Comparison of ENCODE assay signal across 3 mouse cellular contexts in the genomic region with DNA sequence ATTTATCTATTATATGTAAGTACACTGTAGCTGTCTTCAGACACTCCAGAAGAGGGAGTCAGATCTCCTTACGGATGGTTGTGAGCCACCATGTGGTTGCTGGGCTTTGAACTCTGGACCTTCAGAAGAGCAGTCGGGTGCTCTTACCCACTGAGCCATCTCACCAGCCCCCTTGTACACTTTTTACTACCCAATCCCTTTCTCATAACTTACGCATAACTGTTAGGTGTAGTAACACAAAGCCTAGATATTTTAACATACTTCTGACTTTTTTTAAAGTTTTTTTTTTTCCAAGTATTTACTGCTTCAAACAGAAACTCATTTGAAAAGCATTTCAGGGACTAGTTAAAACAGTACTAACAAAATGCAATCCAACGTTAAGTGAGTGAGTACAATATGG. TPM values are rescaled to one million over a fixed set of nuclear protein-coding genes. Genes with fewer than 3 reads are reported as not detected.
DNase-seq lines count a peak whose midpoint lies in the region; ATAC-seq and TF ChIP-seq lines count a peak whose summit lies in the region.
"Not testable (repeated sequence)": the region's sequence is repeated elsewhere in the genome, so short reads cannot be mapped to it uniquely, and the experiment has no call there.

No protein-coding gene starts in this region.

- TF ChIP-seq CTCF in CH12.LX (conservative IDR thresholded peaks at IDR 0.05 in 1 of 2, IDR thresholded peaks at IDR 0.05 in 1 of 2; ENCODE audit: low read depth in 2 of 2, low read length in 2 of 2) (peak in 1 of 2 experiments; percentile 38; a peak in 1 of 4 replicates), Patski (IDR thresholded peaks at IDR 0.05) (peak; percentile 9)
- peak; percentile 16; the same call in 1 of the 2 replicates for TF ChIP-seq CTCF in intestine, postnatal 0 days (IDR thresholded peaks at IDR 0.05; ENCODE audit: low read depth)

- TF ChIP-seq EP300 in CH12.LX (IDR thresholded peaks at IDR 0.05; ENCODE audit: low read length), result not testable (repeated sequence)

- H3K9ac ChIP-seq in CH12.LX (ENCODE audit: insufficient read depth, low read depth); intestine, postnatal 0 days (ENCODE audit: low read depth, low read length): not testable (repeated sequence)

- POLR2A ChIA-PET in Patski (lab: Charles Lee), result not testable (repeated sequence)

- WGBS in intestine, postnatal 0 days, result 73% methylated on average over 4 of the region's 4 CpGs

- H3K27ac ChIP-seq in CH12.LX (ENCODE audit: insufficient read depth, low read depth); intestine, postnatal 0 days (ENCODE audit: low read depth, low read length): not testable (repeated sequence)

- H3K4me1 ChIP-seq in CH12.LX (ENCODE audit: control insufficient read depth in 1 of 2, insufficient read depth in 2 of 2), result peaks cover 7 to 58% of the 10 kb centered on the region in 2 experiments; a peak in 3 of 4 replicates
- not testable (repeated sequence) for H3K4me1 ChIP-seq in intestine, postnatal 0 days (replicated peaks; ENCODE audit: control insufficient read depth, insufficient read depth, low read length)

- H3K9me3 ChIP-seq in CH12.LX (replicated peaks; ENCODE audit: low read length); intestine, postnatal 0 days (ENCODE audit: control insufficient read depth): not testable (repeated sequence)

- H3K4me3 ChIP-seq in CH12.LX (replicated peaks in 1 of 3; ENCODE audit: low read depth in 2 of 3, low read length in 2 of 3, poor library complexity in 1 of 3), result peak overlapping the region in 1 of 3 experiments; percentile 8
- not testable (repeated sequence) for H3K4me3 ChIP-seq in intestine, postnatal 0 days (ENCODE audit: low read depth, low read length)

- CTCF ChIA-PET in Patski (lab: Charles Lee), result interaction anchor here (1.0 kb wide), 1 partner anchor 10 kb away, joined by 3 read pairs; no protein-coding TSS in a partner anchor

- H3K79me2 ChIP-seq in CH12.LX (replicated peaks; ENCODE audit: control insufficient read depth, extremely low read depth, insufficient read depth, poor library complexity, severe bottlenecking), result peaks cover 72% of the 10 kb centered on the region

- not testable (repeated sequence) for H3K27me3 ChIP-seq in CH12.LX (replicated peaks); Patski; intestine, postnatal 0 days (replicated peaks; ENCODE audit: control insufficient read depth, insufficient read depth, low read length)

- ATAC-seq in Patski; intestine, postnatal 0 days: not testable (repeated sequence)

- in situ Hi-C loops in CH12.LX (cut with MboI; ENCODE audit: low pct_ligation_motif_present, low pct_unique_long_range_greater_than_20kb, low sequenced_read_pairs); Patski (cut with MboI; ENCODE audit: low pct_unique_long_range_greater_than_20kb): not testable (repeated sequence)

- not testable (repeated sequence) for TF ChIP-seq POLR2A in CH12.LX (IDR thresholded peaks at IDR 0.05; ENCODE audit: low read depth, low read length)

- dilution Hi-C loops in CH12.LX (cut with MboI; ENCODE audit: extremely low pct_ligation_motif_present, extremely low pct_unique_long_range_greater_than_20kb, low sequenced_read_pairs), result not testable (repeated sequence)

- TF ChIP-seq RAD21 in CH12.LX (IDR thresholded peaks at IDR 0.05; ENCODE audit: low read depth, low read length), result not testable (repeated sequence)

- H3K4me2 ChIP-seq in CH12.LX (ENCODE audit: insufficient read depth, low read depth, poor library complexity, severe bottlenecking); intestine, postnatal 0 days (replicated peaks; ENCODE audit: low read depth): not testable (repeated sequence)

- not testable (repeated sequence) for H3K36me3 ChIP-seq in CH12.LX (replicated peaks in 1 of 2; ENCODE audit: control insufficient read depth in 1 of 2, insufficient read depth in 1 of 2, low read length in 1 of 2); intestine, postnatal 0 days (ENCODE audit: control insufficient read depth, insufficient read depth)

- not testable (repeated sequence) for DNase-seq in CH12.LX (ENCODE audit: extremely low read depth); Patski (ENCODE audit: low read depth, low spot score)

TF ChIP-seq in CH12.LX, 34 proteins besides CTCF, POLR2A, EP300 and RAD21:
- TF ChIP-seq TBP (conservative IDR thresholded peaks at IDR 0.05; ENCODE audit: low read depth, low read length) (peak; percentile 93), CHD1 (IDR thresholded peaks at IDR 0.05; ENCODE audit: low read depth, low read length) (peak; percentile 32; the same call in 1 of the 2 replicates)

RNA-seq across cellular contexts. Expression of a gene that starts 14.8 kb away (rescaled TPM):
- total RNA-seq in CH12.LX (2012; rRNA removed) (69.5 and 77.6 TPM in 2 replicates), CH12.LX (2014; rRNA removed) (150 and 155 TPM in 2 replicates)
- polyA plus RNA-seq in CH12.LX (2012; ENCODE audit: insufficient read length, low read depth) (92.2 and 97.0 TPM in 2 replicates), Patski (2021) (68.5 TPM)
- polyA plus RNA-seq in intestine, postnatal 0 days (2015; fragmentation: Nextera tagmentation; extraction: Ambion mirVana), result 26.6 and 28.1 TPM in 2 replicates
